Mouse (Mus musculus) heart, embryonic 11.5 days (tissue): Measurements from ENCODE around the gene Wscd2. TPM values are rescaled to one million over a fixed set of nuclear protein-coding genes. Genes with fewer than 3 reads are reported as not detected.

Experiments used
- ATAC-seq: fragments of 200-750 bp; cut with Nextera tagmentation; replicated peaks from 2 replicates; pipeline ENCODE4 v1.8.0; 2017; ENCODE audit warnings: moderate library complexity; ENCODE audit not compliant: insufficient number of reproducible peaks, low FRiP score, low TSS enrichment
- H3K27ac ChIP-seq: fragments of 300-500 bp; sonication (generic); 2 replicates; pipeline ENCODE4 v1.5.1; 2014; ENCODE audit warnings: mild to moderate bottlenecking, low read depth, low read length
- H3K27me3 ChIP-seq: fragments of 300-500 bp; sonication (generic); 2 replicates; pipeline ENCODE4 v1.6.1; 2014; ENCODE audit warnings: mild to moderate bottlenecking, low read length, mixed read lengths; ENCODE audit not compliant: control insufficient read depth, insufficient read depth
- H3K36me3 ChIP-seq: fragments of 300-500 bp; sonication (generic); 2 replicates; pipeline ENCODE4 v1.6.1; 2014; ENCODE audit warnings: mild to moderate bottlenecking, low read length, moderate library complexity, mixed read lengths; ENCODE audit not compliant: control insufficient read depth, insufficient read depth
- H3K4me1 ChIP-seq: fragments of 300-500 bp; sonication (generic); 2 replicates; pipeline ENCODE4 v1.6.1; 2014; ENCODE audit warnings: low read length; ENCODE audit not compliant: control insufficient read depth, insufficient read depth
- H3K4me2 ChIP-seq: fragments of 300-500 bp; sonication (generic); 2 replicates; pipeline ENCODE4 v1.6.1; 2014; ENCODE audit warnings: mild to moderate bottlenecking, moderate library complexity
- H3K4me3 ChIP-seq: fragments of 300-500 bp; sonication (generic); 2 replicates; pipeline ENCODE4 v1.5.1; 2014; ENCODE audit warnings: low read depth, low read length
- H3K9ac ChIP-seq: fragments of 300-500 bp; sonication (generic); 2 replicates; pipeline ENCODE4 v1.6.1; 2014; ENCODE audit warnings: mild to moderate bottlenecking, low read depth, low read length, moderate library complexity
- H3K9me3 ChIP-seq: fragments of 300-500 bp; sonication (generic); replicated peaks from 2 replicates; pipeline ENCODE4 v1.6.1; 2016; ENCODE audit warnings: low read length; ENCODE audit not compliant: control insufficient read depth
- WGBS: fragments of 180-500 bp; shearing (Covaris S2); extraction: QIAGEN DNeasy Blood & Tissue Kit; methylation state at CpG from one replicate; pipeline ENCODE4 v1.1.7; 2014; ENCODE audit not compliant: insufficient replicate concordance; 5-methylcytosine and 5-hydroxymethylcytosine counted together
- polyA plus RNA-seq: library from polyadenylated mRNA; unstranded; fragments of >200 nt; fragmentation: Nextera tagmentation; extraction: Ambion mirVana; gene quantifications from 2 replicates; pipeline ENCODE4 v1.2.1, GENCODE M21; 2014

Gene Wscd2
- polyA plus RNA-seq, 1 experiment from 2014 or later, result 2.4 TPM

GRCm38 (mm10) chr5:113600181-113600580 is 110.0 kb downstream of the Wscd2 start:
- Histone ChIP-seq H3K9ac (no peak overlapping the region), H3K36me3 (no peaks in the 10 kb centered on the region), H3K4me1 (no peaks in the 10 kb centered on the region), H3K4me2 (no peak overlapping the region), H3K27me3 (no peaks in the 10 kb centered on the region), H3K4me3 (no peak overlapping the region), H3K27ac (no peak overlapping the region), H3K9me3 (no peaks in the 10 kb centered on the region)
- WGBS, result 72% methylated on average over 3 of the region's 3 CpGs
- no peak for ATAC-seq

DNA sequence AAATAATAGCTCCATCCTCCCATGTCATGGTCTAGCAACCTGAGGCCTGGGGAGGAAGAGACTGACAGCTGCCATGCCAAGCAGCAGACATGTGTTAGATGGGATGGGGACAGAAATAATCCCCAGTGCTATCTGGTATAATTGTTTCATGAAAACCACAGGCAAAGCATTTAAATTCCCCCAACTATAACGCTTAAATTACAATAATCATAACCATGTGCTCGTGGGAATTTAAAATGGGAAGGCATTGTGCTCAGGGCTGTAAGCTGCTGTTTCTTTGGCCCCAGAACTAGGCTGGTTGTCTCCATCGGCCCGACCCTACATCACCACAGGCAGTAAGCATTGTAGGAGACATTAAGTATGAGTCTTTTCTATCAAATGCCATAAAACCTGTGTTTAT is 110.7 kb downstream of the Wscd2 start:
- H3K4me1 ChIP-seq, result no peaks in the 10 kb centered on the region
- no peak for ATAC-seq
- no peak overlapping the region for H3K9ac ChIP-seq
- H3K27me3 ChIP-seq, result no peaks in the 10 kb centered on the region
- no peak overlapping the region for H3K4me3 ChIP-seq
- no peaks in the 10 kb centered on the region for H3K36me3 ChIP-seq
- no peak overlapping the region for H3K27ac ChIP-seq
- 77% methylated on average over 4 of the region's 4 CpGs for WGBS
- H3K9me3 ChIP-seq, result no peaks in the 10 kb centered on the region
- no peak overlapping the region for H3K4me2 ChIP-seq

DNA sequence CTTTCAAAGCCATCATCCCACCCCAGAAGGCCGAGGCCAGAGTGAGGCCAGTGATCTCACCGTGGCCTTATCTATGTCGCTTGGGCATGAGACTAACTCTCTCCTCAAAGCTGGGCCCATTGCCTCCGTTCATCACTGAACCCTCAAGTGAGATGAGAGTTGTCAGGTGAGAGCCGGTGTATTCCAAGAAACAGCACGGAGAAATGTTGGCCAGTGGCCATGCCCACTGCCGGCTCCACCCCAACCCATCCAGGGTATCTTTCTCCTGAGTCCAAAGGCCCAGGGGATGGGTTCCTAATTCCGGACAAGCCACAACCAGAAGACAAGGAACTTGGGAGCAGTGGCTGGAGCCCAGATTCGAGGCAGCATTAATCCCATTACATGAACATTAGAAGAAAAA is 113.3 kb downstream of the Wscd2 start:
- no peak overlapping the region for H3K27ac ChIP-seq
- H3K4me3 ChIP-seq, result no peak overlapping the region
- 60% methylated on average over 9 of the region's 9 CpGs for WGBS
- no peak for ATAC-seq
- H3K9me3 ChIP-seq, result no peaks in the 10 kb centered on the region
- H3K36me3 ChIP-seq, result no peaks in the 10 kb centered on the region
- 0 out of 2 replicates have a peak, but pooled peaks cover 3% of the 10 kb centered on the region for H3K4me1 ChIP-seq
- H3K4me2 ChIP-seq, result no peak overlapping the region
- H3K9ac ChIP-seq, result no peak overlapping the region
- no peaks in the 10 kb centered on the region for H3K27me3 ChIP-seq

DNA sequence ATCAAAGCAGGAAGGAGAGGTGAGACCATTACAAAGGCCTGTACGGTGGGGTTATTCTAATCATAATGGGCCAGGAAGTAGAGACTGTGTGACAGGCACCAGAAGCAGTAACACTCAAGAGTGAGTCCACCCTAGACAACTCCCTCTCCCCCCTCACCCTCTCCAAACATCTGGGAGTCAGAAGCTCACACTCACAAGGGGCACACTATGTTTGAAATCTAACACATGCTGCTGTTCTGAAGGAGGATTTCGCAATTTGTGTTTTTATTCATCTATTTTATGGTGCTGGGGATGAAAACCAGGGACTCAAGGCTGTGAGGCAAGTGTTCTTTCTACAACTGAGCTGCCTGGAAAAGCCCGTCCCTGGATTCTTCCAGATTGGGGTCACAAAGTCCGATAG is 114.6 kb downstream of the Wscd2 start:
- 73% methylated on average over 4 of the region's 4 CpGs for WGBS
- no peak for ATAC-seq

GRCm38 (mm10) chr5:113606121-113606520 is 116.0 kb downstream of the Wscd2 start:
- WGBS, result 73% methylated on average over 3 of the region's 3 CpGs
- Histone ChIP-seq H3K9me3 (no peaks in the 10 kb centered on the region), H3K4me3 (no peak overlapping the region), H3K9ac (no peak overlapping the region), H3K4me2 (no peak overlapping the region), H3K4me1 (0 out of 2 replicates have a peak, but pooled peaks cover 3% of the 10 kb centered on the region), H3K36me3 (no peaks in the 10 kb centered on the region), H3K27ac (no peak overlapping the region), H3K27me3 (peaks cover 3% of the 10 kb centered on the region; the same call in 1 of the 2 replicates)
- no peak for ATAC-seq

More for the DNA sequence above, 114.6 kb downstream of the Wscd2 start:
- Histone ChIP-seq H3K27me3 (peaks cover 3% of the 10 kb centered on the region; the same call in 1 of the 2 replicates), H3K9ac (no peak overlapping the region), H3K4me1 (0 out of 2 replicates have a peak, but pooled peaks cover 3% of the 10 kb centered on the region), H3K4me3 (no peak overlapping the region), H3K4me2 (no peak overlapping the region), H3K36me3 (no peaks in the 10 kb centered on the region), H3K9me3 (no peaks in the 10 kb centered on the region), H3K27ac (no peak overlapping the region)

- Histone ChIP-seq H3K27me3 (peaks cover 3% of the 10 kb centered on the region; the same call in 1 of the 2 replicates), H3K9me3 (no peaks in the 10 kb centered on the region), H3K36me3 (no peaks in the 10 kb centered on the region), H3K4me2 (no peak overlapping the region), H3K9ac (no peak overlapping the region), H3K27ac (no peak overlapping the region), H3K4me3 (no peak overlapping the region), H3K4me1 (0 out of 2 replicates have a peak, but pooled peaks cover 3% of the 10 kb centered on the region)
- no peak for ATAC-seq
- WGBS, result 67% methylated on average over 8 of the region's 8 CpGs
Observed at GRCm38 (mm10) chr5:113606961-113607785, 117.0 kb downstream of the Wscd2 start.

DNA sequence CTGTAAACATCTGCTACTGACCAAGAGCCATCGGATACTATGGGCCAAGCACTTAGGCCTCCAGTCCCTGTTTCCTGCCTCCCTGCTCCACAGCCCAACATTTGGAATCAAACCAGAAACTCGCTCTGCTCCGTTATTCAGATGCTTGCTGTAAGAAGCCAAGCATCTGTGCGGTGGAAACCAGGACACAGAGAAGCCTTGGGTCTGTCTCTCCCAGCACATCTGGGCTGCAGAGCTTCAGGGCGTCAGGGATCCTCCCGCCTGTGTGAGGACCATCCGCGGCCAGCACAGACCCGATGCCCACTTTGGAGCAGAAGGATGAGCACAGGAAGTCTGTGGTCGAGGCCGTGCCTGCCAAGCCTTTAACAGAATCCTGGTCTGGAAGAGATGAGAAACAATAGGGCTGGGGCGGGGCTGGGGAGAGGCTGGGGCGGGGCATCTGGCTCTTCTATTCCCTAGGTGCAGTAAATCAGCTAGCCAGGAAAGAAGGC is 117.9 kb downstream of the Wscd2 start:
- H3K27me3 ChIP-seq, result peaks cover 3% of the 10 kb centered on the region; the same call in 1 of the 2 replicates
- no peak overlapping the region for H3K4me2 ChIP-seq
- no peak overlapping the region for H3K9ac ChIP-seq
- H3K9me3 ChIP-seq, result no peaks in the 10 kb centered on the region
- H3K4me3 ChIP-seq, result no peak overlapping the region
- 0 out of 2 replicates have a peak, but pooled peaks cover 3% of the 10 kb centered on the region for H3K4me1 ChIP-seq
- 34% methylated on average over 13 of the region's 13 CpGs for WGBS
- no peaks in the 10 kb centered on the region for H3K36me3 ChIP-seq
- H3K27ac ChIP-seq, result no peak overlapping the region
- no peak for ATAC-seq

DNA sequence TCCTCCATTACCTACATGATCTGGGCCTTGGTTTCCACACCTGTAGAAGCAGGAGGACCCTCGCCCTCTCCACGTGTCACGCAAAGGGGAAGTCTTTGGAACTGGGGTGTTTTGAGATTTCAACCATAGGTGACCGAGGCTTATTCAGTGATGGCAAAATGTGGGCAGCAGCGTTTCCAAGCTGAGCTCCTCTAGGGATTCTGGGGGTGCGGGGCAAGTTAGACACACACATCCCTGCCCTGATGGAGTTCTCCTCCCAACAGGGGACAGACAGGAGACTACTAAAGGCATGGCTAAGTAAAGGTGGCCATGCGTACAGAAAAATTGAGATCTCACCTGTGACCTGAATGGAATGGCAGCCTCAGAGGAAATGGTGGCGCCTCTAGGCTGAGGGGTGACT is 118.4 kb downstream of the Wscd2 start:
- H3K36me3 ChIP-seq, result no peaks in the 10 kb centered on the region
- WGBS, result 80% methylated on average over 8 of the region's 8 CpGs
- no peak overlapping the region for H3K4me2 ChIP-seq
- H3K9me3 ChIP-seq, result no peaks in the 10 kb centered on the region
- H3K27me3 ChIP-seq, result peaks cover 3% of the 10 kb centered on the region; the same call in 1 of the 2 replicates
- H3K4me1 ChIP-seq, result 0 out of 2 replicates have a peak, but pooled peaks cover 3% of the 10 kb centered on the region
- no peak overlapping the region for H3K27ac ChIP-seq
- no peak overlapping the region for H3K4me3 ChIP-seq
- no peak for ATAC-seq
- no peak overlapping the region for H3K9ac ChIP-seq
